Mouse (Mus musculus) stomach, postnatal 0 days (tissue): ENCODE data around the gene Gpn2.

Experiments
- CTCF ChIP-seq: IDR thresholded peaks from 2 replicates; pipeline ENCODE4 v1.5.1; 2016; ENCODE audit warnings: antibody characterized with exemption, low read depth, mild to moderate bottlenecking, moderate library complexity
- EP300 ChIP-seq: optimal IDR thresholded peaks from 2 replicates; pipeline ENCODE3; 2016; ENCODE audit warnings: antibody characterized with exemption

DNA sequence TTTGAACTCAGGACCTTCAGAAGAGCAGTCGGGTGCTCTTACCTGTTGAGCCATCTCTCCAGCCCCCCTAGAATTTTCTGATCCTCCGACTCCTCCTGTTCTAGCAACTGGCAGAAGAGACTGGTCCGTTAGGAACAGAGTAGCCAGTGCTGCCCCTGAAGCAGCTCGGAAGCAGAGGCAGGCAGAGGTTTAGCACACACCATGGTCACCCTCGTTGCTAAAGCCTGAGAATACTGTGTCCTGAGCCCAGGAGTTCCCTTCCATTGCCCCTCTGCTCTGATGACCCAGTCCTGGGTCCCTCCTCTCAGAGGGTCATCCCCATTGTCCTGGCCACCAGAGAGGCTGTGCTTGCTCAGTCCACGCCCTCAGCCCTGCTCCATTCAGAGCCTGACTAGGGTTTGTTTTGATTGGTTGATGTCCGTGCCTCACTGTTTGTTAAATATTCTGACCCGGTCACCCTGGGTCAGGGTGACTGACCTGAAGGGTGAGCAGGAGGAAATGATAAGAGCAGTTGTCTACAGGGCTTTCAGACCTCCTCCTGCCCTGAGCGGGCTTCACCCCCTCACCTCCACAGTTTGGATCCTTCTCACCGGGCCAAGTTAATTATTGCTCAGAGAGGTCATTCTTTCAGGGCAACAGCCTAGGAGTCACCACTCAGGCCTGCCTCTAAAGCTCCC, 27.0 kb upstream of the Gpn2 start:
- TF ChIP-seq EP300 (no peak), CTCF (no peak)
